Mouse (Mus musculus) liver, postnatal 0 days (tissue): ENCODE data around the gene Srcin1. TPM values are rescaled to one million over a fixed set of nuclear protein-coding genes. Genes with fewer than 3 reads are reported as not detected.
A peak's percentile ranks its signal among the peaks of the same experiment; 100 is the strongest.

Experiments
- ATAC-seq: fragments of 200-750 bp; cut with Nextera tagmentation; 2 replicates; pipeline ENCODE4 v1.8.0; 2017; ENCODE audit warnings: mild to moderate bottlenecking, moderate library complexity
- DNase-seq: peaks from one replicate; pipeline ENCODE4 v3.0.0-alpha.2; 2016
- H3K27ac ChIP-seq: fragments of 300-500 bp; sonication (generic); 2 replicates; pipeline ENCODE4 v1.5.1; 2014; ENCODE audit warnings: antibody characterized with exemption, moderate library complexity, mild to moderate bottlenecking, low read depth
- H3K27me3 ChIP-seq: fragments of 300-500 bp; sonication (generic); 2 replicates; pipeline ENCODE4 v1.6.1; 2014; ENCODE audit warnings: low read length, control low read depth, mixed read lengths; ENCODE audit not compliant: insufficient read depth
- H3K36me3 ChIP-seq: fragments of 300-500 bp; sonication (generic); replicated peaks from 2 replicates; pipeline ENCODE4 v1.6.1; 2014; ENCODE audit warnings: mild to moderate bottlenecking, control low read depth, low read length, moderate library complexity, mixed read lengths; ENCODE audit not compliant: insufficient read depth
- H3K4me1 ChIP-seq: fragments of 300-500 bp; sonication (generic); 2 replicates; pipeline ENCODE4 v1.6.1; 2014; ENCODE audit warnings: antibody characterized with exemption, mild to moderate bottlenecking, control low read depth; ENCODE audit not compliant: insufficient read depth
- H3K4me2 ChIP-seq: fragments of 300-500 bp; sonication (generic); 2 replicates; pipeline ENCODE4 v1.6.1; 2014; ENCODE audit warnings: low read depth, mild to moderate bottlenecking, low read length, moderate library complexity, mixed read lengths
- H3K4me3 ChIP-seq: fragments of 300-500 bp; sonication (generic); 2 replicates; pipeline ENCODE4 v1.5.1; 2014; ENCODE audit warnings: low read depth, low read length
- H3K9ac ChIP-seq: fragments of 300-500 bp; sonication (generic); replicated peaks from 2 replicates; pipeline ENCODE4 v1.6.1; 2014; ENCODE audit warnings: mild to moderate bottlenecking, moderate library complexity
- H3K9me3 ChIP-seq: fragments of 300-500 bp; sonication (generic); 2 replicates; pipeline ENCODE4 v1.6.1; 2016; ENCODE audit warnings: mild to moderate bottlenecking, control low read depth, low read length, mixed read lengths
- CTCF ChIP-seq: sonication (generic); IDR thresholded peaks from 2 replicates; pipeline ENCODE4 v1.5.1; 2016; ENCODE audit warnings: antibody characterized with exemption, low read depth
- EP300 ChIP-seq: IDR thresholded peaks from 2 replicates; pipeline ENCODE4 v1.6.1; 2016; ENCODE audit warnings: antibody characterized with exemption, low read depth, mild to moderate bottlenecking
- WGBS: fragments of 180-500 bp; shearing (Covaris S2); extraction: QIAGEN DNeasy Blood & Tissue Kit; methylation state at CpG from one replicate; pipeline ENCODE4 v1.1.7; 2014; ENCODE audit not compliant: insufficient replicate concordance; 5-methylcytosine and 5-hydroxymethylcytosine counted together
- polyA plus RNA-seq: library from polyadenylated mRNA; unstranded; fragments of >200 nt; fragmentation: Nextera tagmentation; extraction: Ambion mirVana; gene quantifications from 2 replicates; pipeline ENCODE4 v1.2.1, GENCODE M21; 2015

Srcin1 gene
- polyA plus RNA-seq, 1 experiment from 2014 or later, result 0.02 TPM

DNA sequence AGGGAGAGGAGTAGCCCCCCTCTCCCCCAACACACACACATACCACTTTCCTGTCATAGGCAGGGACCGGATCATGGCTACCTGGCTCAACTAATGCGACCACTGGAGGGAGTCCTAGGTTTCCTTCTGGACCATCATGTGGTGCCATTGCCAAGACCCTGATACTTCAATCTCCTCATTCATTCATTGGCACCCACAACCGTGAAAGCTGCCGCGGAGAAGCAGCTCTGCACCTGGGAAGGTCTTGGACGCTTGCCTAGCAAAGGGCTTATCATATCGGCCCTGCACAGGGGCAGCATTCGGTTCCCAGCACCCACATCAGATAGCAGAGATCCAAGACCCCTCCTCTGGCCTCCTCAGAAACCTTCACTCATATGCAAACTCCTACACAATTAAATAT is 69.7 kb downstream of the Srcin1 start:
- Histone ChIP-seq H3K4me2 (no peak overlapping the region), H3K27ac (no peak overlapping the region), H3K4me3 (no peak overlapping the region), H3K36me3 (peaks cover 4% of the 10 kb centered on the region; the same call in 1 of the 2 replicates), H3K9ac (no peak overlapping the region), H3K4me1 (peaks cover 6% of the 10 kb centered on the region), H3K27me3 (no peaks in the 10 kb centered on the region), H3K9me3 (no peaks in the 10 kb centered on the region)
- TF ChIP-seq EP300, result no peak
- no peak for TF ChIP-seq CTCF
- WGBS, result 52% methylated on average over 8 of the region's 8 CpGs
- ATAC-seq (no peak), DNase-seq (no peak)

- Histone ChIP-seq H3K4me1 (0 out of 2 replicates have a peak, but pooled peaks cover 2% of the 10 kb centered on the region), H3K4me3 (no peak overlapping the region), H3K27ac (no peak overlapping the region), H3K9ac (no peak overlapping the region), H3K27me3 (no peaks in the 10 kb centered on the region), H3K4me2 (no peak overlapping the region), H3K9me3 (no peaks in the 10 kb centered on the region), H3K36me3 (peaks cover 9% of the 10 kb centered on the region)
- no peak for TF ChIP-seq EP300
- TF ChIP-seq CTCF, result no peak
- DNase-seq, result no peak
- 64% methylated on average over 4 of the region's 4 CpGs for WGBS
- no peak for ATAC-seq
Observed at GRCm38 (mm10) chr11:97505784-97506183, 70.2 kb downstream of the Srcin1 start.

- H3K27me3 ChIP-seq, result no peaks in the 10 kb centered on the region
- no peaks in the 10 kb centered on the region for H3K9me3 ChIP-seq
- H3K27ac ChIP-seq, result no peak overlapping the region
- no peak overlapping the region for H3K4me3 ChIP-seq
- 65% methylated on average over 4 of the region's 4 CpGs for WGBS
- no peak overlapping the region for H3K9ac ChIP-seq
- H3K4me1 ChIP-seq, result no peaks in the 10 kb centered on the region
- no peak for DNase-seq
- no peak for ATAC-seq
- peaks cover 20% of the 10 kb centered on the region for H3K36me3 ChIP-seq
- no peak overlapping the region for H3K4me2 ChIP-seq
- TF ChIP-seq CTCF (no peak), EP300 (no peak)
Observed at GRCm38 (mm10) chr11:97502846-97503245, 73.1 kb downstream of the Srcin1 start.

DNA sequence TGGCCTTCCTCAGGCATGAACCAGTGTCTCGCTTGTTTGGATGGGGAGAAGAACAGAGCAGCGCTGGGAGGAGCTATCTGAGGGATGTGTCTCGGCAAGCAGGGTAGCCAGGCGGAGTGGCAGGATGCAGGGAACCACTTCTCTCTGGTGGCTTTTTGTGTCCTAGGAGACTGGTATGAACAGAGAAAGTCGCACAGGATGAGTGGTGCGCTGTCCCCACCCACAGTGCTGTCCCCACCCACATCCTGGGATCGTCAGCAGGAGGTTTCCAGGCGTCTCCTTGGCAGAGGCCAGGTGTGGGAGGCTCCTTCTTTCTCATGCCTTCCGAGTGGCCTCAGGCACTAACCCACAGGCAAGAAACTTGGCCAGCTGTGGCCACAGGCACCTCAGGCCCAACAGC is 73.6 kb downstream of the Srcin1 start:
- H3K4me1 ChIP-seq, result no peaks in the 10 kb centered on the region
- DNase-seq (no peak), ATAC-seq (0 out of 2 replicates have a peak, but pooled peaks have one; percentile 10)
- no peak overlapping the region for H3K9ac ChIP-seq
- no peak for TF ChIP-seq CTCF
- TF ChIP-seq EP300, result no peak
- H3K4me2 ChIP-seq, result no peak overlapping the region
- no peak overlapping the region for H3K27ac ChIP-seq
- peaks cover 22% of the 10 kb centered on the region for H3K36me3 ChIP-seq
- 69% methylated on average over 9 of the region's 9 CpGs for WGBS
- no peaks in the 10 kb centered on the region for H3K9me3 ChIP-seq
- H3K4me3 ChIP-seq, result no peak overlapping the region
- H3K27me3 ChIP-seq, result no peaks in the 10 kb centered on the region

GRCm38 (mm10) chr11:97500720-97501448 is 75.1 kb downstream of the Srcin1 start:
- Histone ChIP-seq H3K4me2 (no peak overlapping the region), H3K4me1 (no peaks in the 10 kb centered on the region), H3K36me3 (peaks cover 31% of the 10 kb centered on the region), H3K27ac (no peak overlapping the region), H3K27me3 (no peaks in the 10 kb centered on the region), H3K4me3 (no peak overlapping the region), H3K9ac (no peak overlapping the region), H3K9me3 (no peaks in the 10 kb centered on the region)
- TF ChIP-seq CTCF (no peak), EP300 (no peak)
- DNase-seq (no peak), ATAC-seq (no peak)
- WGBS, result 81% methylated on average over 50 of the region's 51 CpGs

DNA sequence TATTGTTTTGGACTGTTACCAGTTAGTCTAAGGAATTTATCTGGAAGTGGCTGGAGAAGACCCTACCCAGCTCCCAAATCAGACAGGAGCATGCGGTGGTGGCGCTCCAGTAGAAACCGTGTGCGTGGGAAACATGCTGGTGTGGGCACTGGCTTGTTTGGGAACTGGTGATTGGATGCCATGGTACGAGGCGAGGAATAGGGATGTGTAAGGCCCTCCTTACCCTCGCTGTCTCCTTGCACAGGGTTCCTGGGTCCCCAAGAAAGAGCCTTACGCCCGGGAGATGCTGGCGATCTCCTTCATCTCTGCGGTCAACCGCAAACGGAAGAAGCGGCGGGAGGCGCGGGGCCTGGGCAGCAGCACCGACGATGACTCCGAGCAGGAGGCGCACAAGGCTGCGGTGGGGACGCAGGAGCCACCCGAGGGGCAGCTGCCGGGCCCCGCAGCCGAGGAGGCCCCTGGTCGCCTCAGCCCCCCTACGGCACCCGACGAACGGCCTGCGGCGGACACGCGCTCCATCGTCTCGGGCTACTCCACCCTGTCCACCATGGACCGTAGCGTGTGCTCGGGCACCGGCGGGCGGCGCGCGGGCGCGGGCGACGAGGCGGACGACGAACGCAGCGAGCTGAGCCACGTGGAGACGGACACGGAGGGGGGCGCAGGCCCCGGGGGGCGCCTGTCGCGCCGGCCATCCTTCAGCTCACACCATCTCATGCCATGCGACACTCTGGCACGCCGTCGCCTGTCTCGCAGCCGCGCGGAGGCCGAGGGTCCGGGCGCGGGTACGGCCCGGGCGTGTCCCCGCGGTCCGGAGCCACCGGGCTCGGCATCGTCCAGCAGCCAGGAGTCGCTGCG is 75.9 kb downstream of the Srcin1 start, which contains the start of gene 4933428G20Rik:
TSS of gene 4933428G20Rik (minus strand) at position 476 of the 855 bp plus-strand sequence.
- TF ChIP-seq EP300, result no peak
- TF ChIP-seq CTCF, result no peak
- no peak for DNase-seq
- Histone ChIP-seq H3K9me3 (no peaks in the 10 kb centered on the region), H3K4me3 (no peak within 1 kb of the TSS), H3K4me2 (no peak within 1 kb of the TSS), H3K9ac (no peak within 1 kb of the TSS), H3K4me1 (no peaks in the 10 kb centered on the region), H3K36me3 (peaks cover 33% of the 10 kb centered on the region), H3K27ac (no peak within 1 kb of the TSS), H3K27me3 (no peaks in the 10 kb centered on the region)
- 77% methylated on average over 72 of the region's 88 CpGs for WGBS
- no peak for ATAC-seq
